In genomic region chr9:123384696-123385095, GRCm38 (mm10) we compare ENCODE assay signal across 10 mouse cellular contexts. TPM values are rescaled to one million over a fixed set of nuclear protein-coding genes. Genes with fewer than 3 reads are reported as not detected.
A peak's percentile ranks its signal among the peaks of the same experiment; 100 is the strongest.
DNase-seq lines count a peak whose midpoint lies in the region; ATAC-seq and TF ChIP-seq lines count a peak whose summit lies in the region.
"Had no signal": no experiment of that assay in that cellular context is flagged by ENCODE, and none has a peak within 500 bp of the region (broad histone marks: within the 10 kb centered on the region; RNA-seq: fewer than 3 reads in every experiment).

No protein-coding gene starts in this region.

- peaks cover 28% of the 10 kb centered on the region for H3K4me1 ChIP-seq in hindbrain, embryonic 13.5 days (replicated peaks)
- peaks cover 44% of the 10 kb centered on the region for H3K4me1 ChIP-seq in limb, embryonic 13.5 days
- peaks cover 6% of the 10 kb centered on the region; the same call in 1 of the 2 replicates for H3K4me1 ChIP-seq in liver, postnatal 0 days (ENCODE audit: insufficient read depth)

- no peak for TF ChIP-seq EP300 in liver, postnatal 0 days (IDR thresholded peaks at IDR 0.05; ENCODE audit: low read depth)

- peak overlapping the region; percentile 62; the same call in 1 of the 2 replicates for H3K27ac ChIP-seq in hindbrain, embryonic 13.5 days
- H3K27ac ChIP-seq in limb, embryonic 13.5 days: peak overlapping the region; percentile 79
- no peak overlapping the region for H3K27ac ChIP-seq in liver, postnatal 0 days (ENCODE audit: low read depth)

- H3K36me3 ChIP-seq in hindbrain, embryonic 13.5 days: peaks cover 17% of the 10 kb centered on the region
- peaks cover 11% of the 10 kb centered on the region for H3K36me3 ChIP-seq in limb, embryonic 13.5 days
- H3K36me3 ChIP-seq in liver, postnatal 0 days (replicated peaks; ENCODE audit: insufficient read depth, low read length): peaks cover 2% of the 10 kb centered on the region; the same call in 1 of the 2 replicates

- no peak overlapping the region for H3K4me2 ChIP-seq in hindbrain, embryonic 13.5 days
- no peak overlapping the region for H3K4me2 ChIP-seq in limb, embryonic 13.5 days (replicated peaks)
- no peak overlapping the region for H3K4me2 ChIP-seq in liver, postnatal 0 days (ENCODE audit: low read depth, low read length)

- ATAC-seq in hindbrain, embryonic 13.5 days (ENCODE audit: low FRiP score): 0 out of 2 replicates have a peak, but pooled peaks have one; percentile 7
- no peak for ATAC-seq in limb, embryonic 13.5 days (ENCODE audit: low FRiP score, low read depth)
- no peak for ATAC-seq in liver, postnatal 0 days
- ATAC-seq: Patski had no signal

- H3K9ac ChIP-seq in hindbrain, embryonic 13.5 days: no peak overlapping the region
- H3K9ac ChIP-seq in limb, embryonic 13.5 days: no peak overlapping the region
- H3K9ac ChIP-seq in liver, postnatal 0 days (replicated peaks): no peak overlapping the region

- no peaks in the 10 kb centered on the region for H3K9me3 ChIP-seq in hindbrain, embryonic 13.5 days
- no peaks in the 10 kb centered on the region for H3K9me3 ChIP-seq in limb, embryonic 13.5 days
- H3K9me3 ChIP-seq in liver, postnatal 0 days (ENCODE audit: low read length): no peaks in the 10 kb centered on the region

- no peaks in the 10 kb centered on the region for H3K27me3 ChIP-seq in hindbrain, embryonic 13.5 days
- H3K27me3 ChIP-seq in limb, embryonic 13.5 days: no peaks in the 10 kb centered on the region
- no peaks in the 10 kb centered on the region for H3K27me3 ChIP-seq in liver, postnatal 0 days (ENCODE audit: insufficient read depth, low read length)
- H3K27me3 ChIP-seq: Patski had no signal

- WGBS in hindbrain, embryonic 13.5 days: 55% methylated on average over 3 of the region's 3 CpGs
- 55% methylated on average over 3 of the region's 3 CpGs for WGBS in limb, embryonic 13.5 days
- 84% methylated on average over 3 of the region's 3 CpGs for WGBS in liver, postnatal 0 days (ENCODE audit: insufficient replicate concordance)

- DNase-seq in adrenal gland, postnatal 14 days: peak; percentile 14
- no peak for DNase-seq in adrenal gland, adult (ENCODE audit: inconsistent age in 2 of 2, low spot score in 1 of 2)
- peak; percentile 54 to 55 for DNase-seq in cerebellum, postnatal 10 days
- DNase-seq in spleen, postnatal 36 days (ENCODE audit: low spot score in 2 of 2): no peak
- DNase-seq in embryo, embryonic 9.5 days (ENCODE audit: extremely low spot score): no peak
- no peak for DNase-seq in liver, postnatal 0 days
- DNase-seq: thymus, adult 18-20 months had no signal

- H3K4me3 ChIP-seq in hindbrain, embryonic 13.5 days: no peak overlapping the region
- no peak overlapping the region for H3K4me3 ChIP-seq in limb, embryonic 13.5 days
- no peak overlapping the region for H3K4me3 ChIP-seq in liver, postnatal 0 days (ENCODE audit: low read depth, low read length)

- no peak for TF ChIP-seq CTCF in liver, postnatal 0 days (IDR thresholded peaks at IDR 0.05; ENCODE audit: low read depth)

RNA-seq across cellular contexts. Expression of gene Lars2, which starts 18.0 kb away (rescaled TPM):
- 79.5 and 81.4 TPM in 2 replicates for total RNA-seq in adrenal gland, postnatal 14 days (2021)
- polyA plus RNA-seq in hindbrain, embryonic 13.5 days (2015; fragmentation: Nextera tagmentation; extraction: Ambion mirVana): 924 and 941 TPM in 2 replicates
- 1,028 and 1,139 TPM in 2 replicates for polyA plus RNA-seq in limb, embryonic 13.5 days (2015; fragmentation: Nextera tagmentation; extraction: Ambion mirVana)
- 1,315 and 1,350 TPM in 2 replicates for polyA plus RNA-seq in liver, postnatal 0 days (2015; fragmentation: Nextera tagmentation; extraction: Ambion mirVana)

Comparison
In these comparisons a context has a peak if more than half of its experiments do, and no peak if none do; other contexts are left out.
1. DNase-seq: peak in adrenal gland, postnatal 14 days (single experiment) and cerebellum, postnatal 10 days (2 of 2); none in adrenal gland, adult (0 of 2), spleen, postnatal 36 days (0 of 2), embryo, embryonic 9.5 days (single experiment) and liver, postnatal 0 days (single experiment).